In the genomic region with DNA sequence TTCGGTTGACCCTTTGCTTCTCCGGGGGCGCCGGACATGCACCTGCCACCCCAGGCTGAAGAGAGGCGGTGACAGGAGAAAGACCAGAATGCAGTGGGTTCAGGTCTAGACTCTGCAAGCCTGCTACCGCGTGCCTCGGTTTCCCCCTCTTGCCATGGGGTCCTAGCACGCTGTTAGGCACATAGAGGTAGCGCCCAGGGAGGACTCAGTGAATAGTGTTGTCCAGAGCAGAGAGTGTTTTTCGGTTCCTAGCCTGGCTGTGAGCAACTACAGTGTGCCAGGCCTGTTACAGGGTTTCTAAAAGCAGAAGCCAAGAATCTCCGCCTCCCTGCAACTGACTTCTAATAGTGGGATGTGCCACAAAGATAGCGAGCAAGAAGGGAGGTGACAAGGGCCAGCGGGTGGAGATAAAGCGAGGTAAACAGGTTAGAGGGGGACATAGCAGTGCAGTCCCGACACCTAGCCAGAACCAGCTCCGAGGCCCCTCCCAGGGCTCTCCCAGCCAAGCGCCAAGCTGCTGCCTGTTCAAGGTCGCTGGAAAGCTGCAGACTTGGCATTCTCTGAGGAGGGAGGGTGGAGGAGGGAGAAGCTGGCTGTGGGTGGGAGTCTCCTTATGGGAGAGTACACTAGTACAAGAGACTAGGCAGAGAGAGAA, we compare ENCODE assay signal across 8 mouse cellular contexts. TPM values are rescaled to one million over a fixed set of nuclear protein-coding genes. Genes with fewer than 3 reads are reported as not detected.
DNase-seq lines count a peak whose midpoint lies in the region; ATAC-seq and TF ChIP-seq lines count a peak whose summit lies in the region.

No protein-coding gene starts in this region.

- ATAC-seq in forebrain, embryonic 13.5 days = peak; percentile 81
- peak; percentile 93 for ATAC-seq in liver, embryonic 15.5 days (ENCODE audit: insufficient read depth)
- peak; percentile 43; the same call in 1 of the 2 replicates for ATAC-seq in neural tube, embryonic 12.5 days (ENCODE audit: low FRiP score, low read depth)

- DNase-seq in c-Kit-positive CD71-negative TER-119-negative erythroid progenitor cells, embryonic 14.5 days (ENCODE audit: low read depth) = peak; percentile 58
- DNase-seq in heart, postnatal 10 days = peak; percentile 90
- peak; percentile 72 for DNase-seq in layer of hippocampus, adult 11-12 months (ENCODE audit: low spot score)
- DNase-seq in testis, postnatal 10 days (ENCODE audit: low spot score) = peak; percentile 87

- no peak overlapping the region for H3K27ac ChIP-seq in ES-Bruce4 (ENCODE audit: insufficient read depth, low read length)
- peak overlapping the region; percentile 88 for H3K27ac ChIP-seq in forebrain, embryonic 13.5 days
- peak overlapping the region; percentile 99 for H3K27ac ChIP-seq in liver, embryonic 15.5 days (replicated peaks)
- peak overlapping the region; percentile 66 for H3K27ac ChIP-seq in neural tube, embryonic 12.5 days

- peaks cover 7% of the 10 kb centered on the region for H3K4me1 ChIP-seq in ES-Bruce4 (ENCODE audit: control insufficient read depth, insufficient read depth, low read length)
- H3K4me1 ChIP-seq in forebrain, embryonic 13.5 days = peaks cover 38% of the 10 kb centered on the region
- H3K4me1 ChIP-seq in liver, embryonic 15.5 days (replicated peaks) = peaks cover 74% of the 10 kb centered on the region
- peaks cover 34% of the 10 kb centered on the region for H3K4me1 ChIP-seq in neural tube, embryonic 12.5 days

- H3K36me3 ChIP-seq in ES-Bruce4 (ENCODE audit: control insufficient read depth, insufficient read depth, low read length, poor library complexity, severe bottlenecking) = no peaks in the 10 kb centered on the region
- H3K36me3 ChIP-seq in forebrain, embryonic 13.5 days (ENCODE audit: poor library complexity, severe bottlenecking) = no peaks in the 10 kb centered on the region
- no peaks in the 10 kb centered on the region for H3K36me3 ChIP-seq in liver, embryonic 15.5 days (replicated peaks)
- no peaks in the 10 kb centered on the region for H3K36me3 ChIP-seq in neural tube, embryonic 12.5 days

- TF ChIP-seq POLR2A in ES-Bruce4 (IDR thresholded peaks at IDR 0.05; ENCODE audit: insufficient read depth, low read length) = no peak

- peak overlapping the region; percentile 59 for H3K9ac ChIP-seq in ES-Bruce4 (ENCODE audit: low read depth, poor library complexity, severe bottlenecking)
- peak overlapping the region; percentile 77 for H3K9ac ChIP-seq in forebrain, embryonic 13.5 days
- peak overlapping the region; percentile 81 for H3K9ac ChIP-seq in liver, embryonic 15.5 days
- peak overlapping the region; percentile 65 for H3K9ac ChIP-seq in neural tube, embryonic 12.5 days

- 5% methylated on average over 19 of the region's 19 CpGs for WGBS in forebrain, embryonic 13.5 days
- WGBS in liver, embryonic 15.5 days (ENCODE audit: insufficient replicate concordance) = under 1% methylated on average over 19 of the region's 19 CpGs
- WGBS in neural tube, embryonic 12.5 days = 6% methylated on average over 19 of the region's 19 CpGs

- TF ChIP-seq EP300 in ES-Bruce4 (IDR thresholded peaks at IDR 0.05; ENCODE audit: insufficient read depth, low read depth, low read length) = no peak

- no peak for TF ChIP-seq CTCF in ES-Bruce4 (IDR thresholded peaks at IDR 0.05; ENCODE audit: low read depth, low read length)

- H3K9me3 ChIP-seq in ES-Bruce4 (replicated peaks; ENCODE audit: control insufficient read depth, insufficient read depth, low read length, poor library complexity, severe bottlenecking) = no peaks in the 10 kb centered on the region
- H3K9me3 ChIP-seq in forebrain, embryonic 13.5 days (replicated peaks) = no peaks in the 10 kb centered on the region
- no peaks in the 10 kb centered on the region for H3K9me3 ChIP-seq in liver, embryonic 15.5 days (replicated peaks)
- no peaks in the 10 kb centered on the region for H3K9me3 ChIP-seq in neural tube, embryonic 12.5 days

- intact Hi-C loops in heart, postnatal 10 days (cut with DNase I) = loop anchor here (5.0 kb wide), 2 partner anchors 50 to 225 kb away; no protein-coding TSS in a partner anchor

- peak overlapping the region; percentile 89 for H3K4me2 ChIP-seq in forebrain, embryonic 13.5 days
- peak overlapping the region; percentile 100 for H3K4me2 ChIP-seq in liver, embryonic 15.5 days
- H3K4me2 ChIP-seq in neural tube, embryonic 12.5 days (replicated peaks) = peak overlapping the region; percentile 89

- H3K4me3 ChIP-seq in ES-Bruce4 (ENCODE audit: low read depth, low read length) = peak overlapping the region; percentile 45
- peak overlapping the region; percentile 48 for H3K4me3 ChIP-seq in forebrain, embryonic 13.5 days
- peak overlapping the region; percentile 72 for H3K4me3 ChIP-seq in liver, embryonic 15.5 days (replicated peaks)
- H3K4me3 ChIP-seq in neural tube, embryonic 12.5 days = peak overlapping the region; percentile 42

- H3K27me3 ChIP-seq in ES-Bruce4 (ENCODE audit: control insufficient read depth, insufficient read depth, low read length, poor library complexity, severe bottlenecking) = 0 out of 2 replicates have a peak, but pooled peaks cover 1% of the 10 kb centered on the region
- H3K27me3 ChIP-seq in forebrain, embryonic 13.5 days = no peaks in the 10 kb centered on the region
- H3K27me3 ChIP-seq in liver, embryonic 15.5 days = peaks cover 11% of the 10 kb centered on the region; the same call in 1 of the 2 replicates
- no peaks in the 10 kb centered on the region for H3K27me3 ChIP-seq in neural tube, embryonic 12.5 days (replicated peaks)

RNA-seq across cellular contexts. Expression of gene 1700001O22Rik, which starts 31.5 kb away (rescaled TPM):
- 2.2 and 2.4 TPM in 2 replicates for polyA plus RNA-seq in ES-Bruce4 (2011; ENCODE audit: insufficient read depth, insufficient read length, low read depth, missing spikeins)
- 3.8 and 4.5 TPM in 2 replicates for polyA plus RNA-seq in forebrain, embryonic 13.5 days (2015; fragmentation: Nextera tagmentation; extraction: Ambion mirVana)
- total RNA-seq in heart, postnatal 10 days (2021) = 1 to 10 TPM in 1 of 2 experiments, under 1 TPM in 1; 0.93 to 1.7 TPM
- polyA plus RNA-seq in liver, embryonic 15.5 days (2015; fragmentation: Nextera tagmentation; extraction: Ambion mirVana) = not detected in 2 replicates
- polyA plus RNA-seq in neural tube, embryonic 12.5 days (2016; fragmentation: Nextera tagmentation; extraction: Ambion mirVana) = 2.0 and 2.6 TPM in 2 replicates

RNA-seq across cellular contexts. Expression of gene Ntmt1, which starts 35.7 kb away (rescaled TPM):
- 42.6 and 46.3 TPM in 2 replicates for polyA plus RNA-seq in ES-Bruce4 (2011; ENCODE audit: insufficient read depth, insufficient read length, low read depth, missing spikeins)
- 120 and 127 TPM in 2 replicates for polyA plus RNA-seq in forebrain, embryonic 13.5 days (2015; fragmentation: Nextera tagmentation; extraction: Ambion mirVana)
- 10 to 100 TPM; 41.3 to 41.9 TPM for total RNA-seq in heart, postnatal 10 days (2021)
- polyA plus RNA-seq in liver, embryonic 15.5 days (2015; fragmentation: Nextera tagmentation; extraction: Ambion mirVana) = 26.0 and 27.5 TPM in 2 replicates
- polyA plus RNA-seq in neural tube, embryonic 12.5 days (2016; fragmentation: Nextera tagmentation; extraction: Ambion mirVana) = 111 and 119 TPM in 2 replicates

RNA-seq across cellular contexts. Expression of gene Asb6, which starts 58.2 kb away (rescaled TPM):
- 18.4 and 19.9 TPM in 2 replicates for polyA plus RNA-seq in ES-Bruce4 (2011; ENCODE audit: insufficient read depth, insufficient read length, low read depth, missing spikeins)
- polyA plus RNA-seq in forebrain, embryonic 13.5 days (2015; fragmentation: Nextera tagmentation; extraction: Ambion mirVana) = 39.4 and 43.4 TPM in 2 replicates
- 10 to 100 TPM; 12.0 to 13.5 TPM for total RNA-seq in heart, postnatal 10 days (2021)
- 30.0 and 35.0 TPM in 2 replicates for polyA plus RNA-seq in liver, embryonic 15.5 days (2015; fragmentation: Nextera tagmentation; extraction: Ambion mirVana)
- 38.0 and 41.3 TPM in 2 replicates for polyA plus RNA-seq in neural tube, embryonic 12.5 days (2016; fragmentation: Nextera tagmentation; extraction: Ambion mirVana)

Comparison
In these comparisons a context has a peak if more than half of its experiments do, and no peak if none do; other contexts are left out.
1. ATAC-seq: peak in every context shown above with its lines; median percentile 93 in liver, embryonic 15.5 days; 81 in forebrain, embryonic 13.5 days; 43 in neural tube, embryonic 12.5 days.